Mouse (Mus musculus) neural tube, embryonic 14.5 days (tissue): ENCODE measurements around the gene Aldh3a1. TPM values are rescaled to one million over a fixed set of nuclear protein-coding genes. Genes with fewer than 3 reads are reported as not detected.
A peak's percentile ranks its signal among the peaks of the same experiment; 100 is the strongest.

Source experiments
- ATAC-seq: fragments of 200-750 bp; cut with Nextera tagmentation; 2 replicates; pipeline ENCODE4 v1.8.0; 2017; ENCODE audit warnings: low read depth, mild to moderate bottlenecking, moderate TSS enrichment, moderate library complexity
- H3K27ac ChIP-seq: fragments of 300-500 bp; sonication (generic); 2 replicates; pipeline ENCODE4 v1.5.1; 2014; ENCODE audit warnings: low read depth, mild to moderate bottlenecking, control low read depth, low read length, moderate library complexity, mixed read lengths
- H3K27me3 ChIP-seq: fragments of 300-500 bp; sonication (generic); 2 replicates; pipeline ENCODE4 v1.6.1; 2014; ENCODE audit warnings: low read length; ENCODE audit not compliant: control insufficient read depth, insufficient read depth
- H3K36me3 ChIP-seq: fragments of 300-500 bp; sonication (generic); 2 replicates; pipeline ENCODE4 v1.6.1; 2014; ENCODE audit warnings: low read length, mixed read lengths; ENCODE audit not compliant: control insufficient read depth, insufficient read depth
- H3K4me1 ChIP-seq: fragments of 300-500 bp; sonication (generic); 2 replicates; pipeline ENCODE4 v1.6.1; 2014; ENCODE audit warnings: low read length; ENCODE audit not compliant: control insufficient read depth, insufficient read depth
- H3K4me2 ChIP-seq: fragments of 300-500 bp; sonication (generic); 2 replicates; pipeline ENCODE4 v1.6.1; 2014; ENCODE audit warnings: mild to moderate bottlenecking, low read depth, low read length, control low read depth
- H3K4me3 ChIP-seq: fragments of 300-500 bp; sonication (generic); 2 replicates; pipeline ENCODE4 v1.5.1; 2014; ENCODE audit warnings: low read depth, low read length, control low read depth, mixed read lengths
- H3K9ac ChIP-seq: fragments of 300-500 bp; sonication (generic); replicated peaks from 2 replicates; pipeline ENCODE4 v1.6.1; 2014; ENCODE audit warnings: low read depth, mild to moderate bottlenecking, control low read depth, low read length, mixed read lengths
- H3K9me3 ChIP-seq: fragments of 300-500 bp; sonication (generic); 2 replicates; pipeline ENCODE4 v1.6.1; 2016; ENCODE audit warnings: low read length; ENCODE audit not compliant: control insufficient read depth
- WGBS: fragments of 180-500 bp; shearing (Covaris S2); extraction: QIAGEN DNeasy Blood & Tissue Kit; methylation state at CpG from one replicate; pipeline ENCODE4 v1.1.7; 2014; 5-methylcytosine and 5-hydroxymethylcytosine counted together
- polyA plus RNA-seq: library from polyadenylated mRNA; unstranded; fragments of >200 nt; fragmentation: Nextera tagmentation; extraction: Ambion mirVana; gene quantifications from 2 replicates; pipeline ENCODE4 v1.2.1, GENCODE M21; 2014

Aldh3a1 gene
- polyA plus RNA-seq, 1 experiment from 2014 or later: not detected

DNA sequence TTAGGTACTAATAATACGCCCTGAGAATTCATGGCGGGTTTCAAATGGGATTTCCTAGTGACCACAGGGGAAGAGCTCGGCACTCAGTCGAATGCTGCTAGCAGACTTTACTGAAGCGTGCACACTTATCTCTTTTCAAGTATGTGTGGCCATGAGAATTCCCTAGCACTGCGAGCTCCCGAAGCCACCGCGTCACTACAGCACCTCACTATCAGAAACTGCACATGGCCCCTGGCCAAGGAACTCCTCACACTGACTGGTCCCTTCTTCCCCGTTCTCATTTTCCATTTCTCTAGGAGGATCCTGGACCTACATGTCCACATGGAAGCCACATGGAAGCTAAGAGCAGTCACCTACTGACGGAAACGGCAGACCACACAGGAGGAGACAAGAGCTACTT is 45.5 kb downstream of the Aldh3a1 start:
- H3K9me3 ChIP-seq: no peaks in the 10 kb centered on the region
- H3K4me1 ChIP-seq: no peaks in the 10 kb centered on the region
- no peak overlapping the region for H3K4me2 ChIP-seq
- H3K9ac ChIP-seq: no peak overlapping the region
- no peak overlapping the region for H3K4me3 ChIP-seq
- H3K36me3 ChIP-seq: peaks cover 38% of the 10 kb centered on the region
- no peak overlapping the region for H3K27ac ChIP-seq
- ATAC-seq: no peak
- WGBS: 91% methylated on average over 12 of the region's 12 CpGs
- no peaks in the 10 kb centered on the region for H3K27me3 ChIP-seq

DNA sequence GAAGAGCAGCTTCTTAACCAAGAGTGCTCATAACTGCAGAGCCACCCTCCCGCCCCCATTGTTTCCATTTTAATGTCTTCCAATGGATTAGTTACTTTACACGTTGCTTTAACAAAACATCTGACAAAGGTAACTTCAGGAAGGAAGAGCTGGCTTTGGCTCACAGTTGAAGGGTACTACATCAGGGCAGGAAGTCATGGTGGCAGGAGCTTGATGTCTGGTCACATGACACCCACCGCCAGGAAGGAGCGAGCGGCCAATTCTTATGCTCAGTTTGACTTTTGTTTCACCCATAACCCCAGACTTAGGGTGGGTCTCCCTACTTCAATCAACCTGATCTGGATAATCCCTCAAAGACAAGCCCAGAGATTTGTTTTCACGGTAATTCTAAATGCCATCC is 51.8 kb downstream of the Aldh3a1 start:
- H3K9ac ChIP-seq: no peak overlapping the region
- H3K4me2 ChIP-seq: no peak overlapping the region
- 93% methylated on average over 6 of the region's 6 CpGs for WGBS
- H3K27me3 ChIP-seq: no peaks in the 10 kb centered on the region
- no peaks in the 10 kb centered on the region for H3K9me3 ChIP-seq
- H3K4me3 ChIP-seq: no peak overlapping the region
- peaks cover 32% of the 10 kb centered on the region for H3K36me3 ChIP-seq
- no peak for ATAC-seq
- H3K4me1 ChIP-seq: no peaks in the 10 kb centered on the region
- no peak overlapping the region for H3K27ac ChIP-seq

DNA sequence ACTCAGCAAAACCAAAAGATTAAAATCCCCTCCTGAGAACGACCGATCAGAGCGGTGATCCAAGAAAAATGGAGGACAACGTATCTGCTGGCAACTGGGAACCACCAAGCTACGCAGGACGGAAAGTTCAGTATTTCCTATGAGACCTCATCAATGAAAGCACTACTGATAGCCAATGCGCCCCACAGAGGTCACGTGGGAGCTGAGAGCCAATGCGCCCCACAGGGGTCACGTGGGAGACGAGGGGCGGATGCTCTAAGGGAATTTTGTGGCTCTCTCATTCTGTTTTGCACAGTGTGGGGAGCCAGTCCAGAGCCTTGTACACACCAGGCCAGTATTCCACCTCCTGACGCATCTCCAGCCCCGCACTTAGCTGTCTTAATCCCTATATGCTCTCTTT is 55.2 kb downstream of the Aldh3a1 start:
- H3K9ac ChIP-seq: no peak overlapping the region
- H3K4me2 ChIP-seq: no peak overlapping the region
- H3K4me1 ChIP-seq: peaks cover 7% of the 10 kb centered on the region; the same call in 1 of the 2 replicates
- H3K4me3 ChIP-seq: no peak overlapping the region
- ATAC-seq: no peak
- no peaks in the 10 kb centered on the region for H3K27me3 ChIP-seq
- H3K36me3 ChIP-seq: peaks cover 19% of the 10 kb centered on the region
- 93% methylated on average over 14 of the region's 14 CpGs for WGBS
- H3K9me3 ChIP-seq: no peaks in the 10 kb centered on the region
- H3K27ac ChIP-seq: no peak overlapping the region

DNA sequence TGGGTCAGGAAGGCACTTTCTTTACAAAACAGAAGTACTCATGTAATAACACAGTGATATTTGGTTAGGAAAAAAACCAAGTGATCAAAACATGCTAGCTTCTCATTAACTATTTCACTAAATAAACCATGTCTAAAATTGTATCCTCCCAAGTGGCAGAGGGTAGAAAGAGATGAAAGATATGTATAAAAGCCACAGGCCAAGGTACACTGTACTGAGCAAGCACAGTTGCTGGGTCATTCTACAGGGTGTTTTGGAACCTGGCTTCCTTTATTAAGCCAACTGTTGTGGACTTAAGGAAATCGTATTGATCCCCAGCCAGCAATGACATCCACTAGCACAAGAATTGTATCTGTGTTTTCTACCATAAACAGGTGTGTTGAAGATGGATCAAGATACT is 56.5 kb downstream of the Aldh3a1 start:
- no peak overlapping the region for H3K27ac ChIP-seq
- H3K4me2 ChIP-seq: no peak overlapping the region
- H3K4me3 ChIP-seq: no peak overlapping the region
- no peak for ATAC-seq
- peaks cover 11% of the 10 kb centered on the region; the same call in 1 of the 2 replicates for H3K36me3 ChIP-seq
- H3K4me1 ChIP-seq: peaks cover 7% of the 10 kb centered on the region; the same call in 1 of the 2 replicates
- no peak overlapping the region for H3K9ac ChIP-seq
- H3K27me3 ChIP-seq: no peaks in the 10 kb centered on the region
- no peaks in the 10 kb centered on the region for H3K9me3 ChIP-seq
- WGBS: 90% methylated on average over 1 of the region's 1 CpGs

DNA sequence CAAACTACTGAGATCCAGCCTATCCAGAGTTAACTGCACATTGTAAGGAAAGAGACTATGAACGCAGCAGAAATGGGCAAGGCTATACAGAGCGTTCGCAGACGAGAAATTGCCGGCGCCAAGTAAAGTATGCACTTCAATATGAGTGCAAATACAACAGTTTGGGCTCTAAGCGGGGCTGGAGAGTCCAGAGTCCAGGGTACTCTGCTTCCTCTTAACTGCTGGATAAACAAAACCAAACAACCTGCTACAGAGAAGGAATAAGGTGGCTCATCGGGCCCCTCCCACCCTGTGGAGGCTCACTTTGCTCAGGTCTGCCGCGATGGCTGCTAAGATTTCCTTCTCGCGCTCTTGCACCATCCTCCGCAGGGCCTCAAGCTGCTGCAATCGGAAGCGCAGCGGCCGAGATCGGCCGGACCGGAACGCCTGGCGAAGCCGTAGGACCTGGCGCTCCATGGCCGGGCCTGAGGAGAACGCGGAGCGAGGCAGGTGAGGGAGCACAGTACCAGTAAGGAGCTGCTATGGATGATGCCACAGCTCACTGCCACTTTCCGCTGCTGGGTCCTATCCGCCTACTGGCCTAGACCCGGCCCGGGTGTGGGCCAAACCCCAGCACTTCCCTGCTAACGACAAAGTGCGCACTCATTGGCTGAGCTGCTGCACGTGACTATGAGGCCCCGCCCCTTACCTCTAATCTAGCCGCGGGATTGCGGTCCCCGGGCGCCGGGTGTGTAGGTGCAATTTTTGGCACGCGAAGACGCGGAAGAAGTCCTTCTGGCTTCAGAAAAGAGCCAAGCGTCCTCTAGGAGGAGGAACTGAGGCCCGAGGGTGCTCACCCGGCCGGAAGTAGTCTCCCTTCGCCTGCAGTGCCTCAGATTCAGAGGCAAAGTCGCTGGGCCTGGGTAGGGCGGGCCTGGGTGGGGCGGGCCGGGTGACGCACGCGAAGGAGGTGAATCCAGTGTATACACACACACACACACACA is 59.5 kb downstream of the Aldh3a1 start, which contains the start of gene Aldh3a2:
Gene Aldh3a2, minus strand, starts transcription at position 914 of the 983 bp plus-strand sequence.
- under 1% methylated on average over 57 of the region's 58 CpGs for WGBS
- peak; percentile 99 for ATAC-seq
- peak within 1 kb of the TSS; percentile 80 for H3K9ac ChIP-seq
- H3K27me3 ChIP-seq: no peaks in the 10 kb centered on the region
- H3K36me3 ChIP-seq: peaks cover 5% of the 10 kb centered on the region; the same call in 1 of the 2 replicates
- peak within 1 kb of the TSS; percentile 56 for H3K4me3 ChIP-seq
- no peaks in the 10 kb centered on the region for H3K9me3 ChIP-seq
- H3K27ac ChIP-seq: peak within 1 kb of the TSS; percentile 91
- H3K4me2 ChIP-seq: peak within 1 kb of the TSS; percentile 60
- H3K4me1 ChIP-seq: peaks cover 7% of the 10 kb centered on the region; the same call in 1 of the 2 replicates

Other genes with a start within 250 kb of the Aldh3a1 start
- 2.7 and 4.1 TPM in 2 replicates for gene Kcnj12, start 185.0 kb upstream of the Aldh3a1 start, polyA plus RNA-seq
- 0.67 and 1.3 TPM in 2 replicates for gene Tnfrsf13b, start 80.8 kb upstream of the Aldh3a1 start, polyA plus RNA-seq
- 526 and 544 TPM in 2 replicates for gene Usp22, start 32.5 kb upstream of the Aldh3a1 start, polyA plus RNA-seq
- gene Aldh3a2, start 59.9 kb downstream of the Aldh3a1 start, polyA plus RNA-seq: 29.1 and 36.9 TPM in 2 replicates
- gene Slc47a2, start 135.3 kb downstream of the Aldh3a1 start, polyA plus RNA-seq: not detected in 2 replicates
- gene Slc47a1, start 170.8 kb downstream of the Aldh3a1 start, polyA plus RNA-seq: 0.19 TPM in 1 of 2 replicates, not detected in the other
- 7.2 and 9.3 TPM in 2 replicates for gene Rnf112, start 246.6 kb downstream of the Aldh3a1 start, polyA plus RNA-seq